Comparison of ENCODE assay signal across 8 mouse cellular contexts in genomic region chr10:19356071-19356583, GRCm38 (mm10). TPM values are rescaled to one million over a fixed set of nuclear protein-coding genes. Genes with fewer than 3 reads are reported as not detected.
A peak's percentile ranks its signal among the peaks of the same experiment; 100 is the strongest.
DNase-seq lines count a peak whose midpoint lies in the region; ATAC-seq and TF ChIP-seq lines count a peak whose summit lies in the region.

Olig3 (plus strand) TSS chr10:19356533.

- H3K27me3 ChIP-seq in liver, embryonic 12.5 days (replicated peaks): peaks cover 98% of the 10 kb centered on the region
- H3K27me3 ChIP-seq in liver, postnatal 0 days (ENCODE audit: insufficient read depth, low read length): peaks cover 93% of the 10 kb centered on the region
- H3K27me3 ChIP-seq in embryonic facial prominence, embryonic 12.5 days: peaks cover 82% of the 10 kb centered on the region
- H3K27me3 ChIP-seq in limb, embryonic 11.5 days (ENCODE audit: control insufficient read depth, insufficient read depth, low read length): peaks cover 83% of the 10 kb centered on the region

- 0 out of 2 replicates have a peak, but pooled peaks cover 3% of the 10 kb centered on the region for H3K4me1 ChIP-seq in liver, embryonic 12.5 days
- H3K4me1 ChIP-seq in liver, postnatal 0 days (ENCODE audit: insufficient read depth): no peaks in the 10 kb centered on the region
- peaks cover 11% of the 10 kb centered on the region; the same call in 1 of the 2 replicates for H3K4me1 ChIP-seq in embryonic facial prominence, embryonic 12.5 days
- H3K4me1 ChIP-seq in limb, embryonic 11.5 days (ENCODE audit: control insufficient read depth, insufficient read depth, low read length): peaks cover 3% of the 10 kb centered on the region; the same call in 1 of the 2 replicates

- H3K27ac ChIP-seq in liver, embryonic 12.5 days: no peak within 1 kb of the TSS
- no peak within 1 kb of the TSS for H3K27ac ChIP-seq in liver, postnatal 0 days (ENCODE audit: low read depth)
- H3K27ac ChIP-seq in embryonic facial prominence, embryonic 12.5 days: no peak within 1 kb of the TSS
- no peak within 1 kb of the TSS for H3K27ac ChIP-seq in limb, embryonic 11.5 days (replicated peaks; ENCODE audit: low read depth, low read length)

- H3K4me2 ChIP-seq in liver, embryonic 12.5 days: peak within 1 kb of the TSS; percentile 14; the same call in 1 of the 2 replicates
- no peak within 1 kb of the TSS for H3K4me2 ChIP-seq in liver, postnatal 0 days (ENCODE audit: low read depth, low read length)
- H3K4me2 ChIP-seq in embryonic facial prominence, embryonic 12.5 days (replicated peaks): peak within 1 kb of the TSS; percentile 28
- peak within 1 kb of the TSS; percentile 21; the same call in 1 of the 2 replicates for H3K4me2 ChIP-seq in limb, embryonic 11.5 days (ENCODE audit: low read depth, severe bottlenecking)

- no peaks in the 10 kb centered on the region for H3K9me3 ChIP-seq in liver, embryonic 12.5 days (replicated peaks)
- no peaks in the 10 kb centered on the region for H3K9me3 ChIP-seq in liver, postnatal 0 days (ENCODE audit: low read length)
- no peaks in the 10 kb centered on the region for H3K9me3 ChIP-seq in embryonic facial prominence, embryonic 12.5 days
- H3K9me3 ChIP-seq in limb, embryonic 11.5 days (ENCODE audit: control insufficient read depth, low read length): no peaks in the 10 kb centered on the region

- H3K4me3 ChIP-seq in liver, embryonic 12.5 days: no peak within 1 kb of the TSS
- no peak within 1 kb of the TSS for H3K4me3 ChIP-seq in liver, postnatal 0 days (ENCODE audit: low read depth, low read length)
- H3K4me3 ChIP-seq in embryonic facial prominence, embryonic 12.5 days: peak within 1 kb of the TSS; percentile 14; the same call in 1 of the 2 replicates
- H3K4me3 ChIP-seq in limb, embryonic 11.5 days (ENCODE audit: low read depth, low read length): no peak within 1 kb of the TSS

- H3K36me3 ChIP-seq in liver, embryonic 12.5 days: no peaks in the 10 kb centered on the region
- no peaks in the 10 kb centered on the region for H3K36me3 ChIP-seq in liver, postnatal 0 days (replicated peaks; ENCODE audit: insufficient read depth, low read length)
- H3K36me3 ChIP-seq in embryonic facial prominence, embryonic 12.5 days: no peaks in the 10 kb centered on the region
- H3K36me3 ChIP-seq in limb, embryonic 11.5 days (ENCODE audit: control insufficient read depth, insufficient read depth, low read length): no peaks in the 10 kb centered on the region

- TF ChIP-seq EP300 in liver, postnatal 0 days (IDR thresholded peaks at IDR 0.05; ENCODE audit: low read depth): no peak

- H3K9ac ChIP-seq in liver, embryonic 12.5 days: no peak within 1 kb of the TSS
- H3K9ac ChIP-seq in liver, postnatal 0 days (replicated peaks): no peak within 1 kb of the TSS
- no peak within 1 kb of the TSS for H3K9ac ChIP-seq in embryonic facial prominence, embryonic 12.5 days
- H3K9ac ChIP-seq in limb, embryonic 11.5 days (ENCODE audit: low read length): no peak within 1 kb of the TSS

- no peak for TF ChIP-seq CTCF in liver, postnatal 0 days (IDR thresholded peaks at IDR 0.05; ENCODE audit: low read depth)

- no peak for DNase-seq in liver, postnatal 0 days
- DNase-seq in limb, embryonic 11.5 days (ENCODE audit: low spot score): peak; percentile 42
- DNase-seq in thymus, postnatal 0 days (ENCODE audit: low spot score): peak; percentile 65
- DNase-seq in adrenal gland, adult 18-20 months (ENCODE audit: low spot score in 2 of 2): no peak
- no peak for DNase-seq in adrenal gland, postnatal 10 days
- no peak for DNase-seq in urinary bladder, adult 18-20 months (ENCODE audit: low spot score in 2 of 2)

- no peak for ATAC-seq in liver, embryonic 12.5 days
- no peak for ATAC-seq in liver, postnatal 0 days
- no peak for ATAC-seq in embryonic facial prominence, embryonic 12.5 days (ENCODE audit: insufficient number of reproducible peaks, insufficient read depth, low FRiP score, low TSS enrichment)
- ATAC-seq in limb, embryonic 11.5 days (ENCODE audit: insufficient number of reproducible peaks, low FRiP score, low TSS enrichment, low read depth): no peak

- under 1% methylated on average over 9 of the region's 9 CpGs for WGBS in liver, embryonic 12.5 days (ENCODE audit: insufficient replicate concordance)
- under 1% methylated on average over 9 of the region's 9 CpGs for WGBS in liver, postnatal 0 days (ENCODE audit: insufficient replicate concordance)
- WGBS in embryonic facial prominence, embryonic 12.5 days: 3% methylated on average over 9 of the region's 9 CpGs
- 1% methylated on average over 9 of the region's 9 CpGs for WGBS in limb, embryonic 11.5 days

RNA-seq across cellular contexts. Expression of gene Olig3, which starts in this region (rescaled TPM):
- not detected in 2 replicates for polyA plus RNA-seq in liver, embryonic 12.5 days (2016; fragmentation: Nextera tagmentation; extraction: Ambion mirVana)
- not detected in 2 replicates for polyA plus RNA-seq in liver, postnatal 0 days (2015; fragmentation: Nextera tagmentation; extraction: Ambion mirVana)
- 0.42 and 1.9 TPM in 2 replicates for polyA plus RNA-seq in embryonic facial prominence, embryonic 12.5 days (2016; fragmentation: Nextera tagmentation; extraction: Ambion mirVana)
- not detected in 2 replicates for polyA plus RNA-seq in limb, embryonic 11.5 days (2014; fragmentation: Nextera tagmentation; extraction: Ambion mirVana)
- polyA plus RNA-seq in thymus, postnatal 0 days (2015; fragmentation: Nextera tagmentation; extraction: Ambion mirVana): 0.09 and 0.29 TPM in 2 replicates
- total RNA-seq in adrenal gland, adult 18-20 months (2021): not detected
- total RNA-seq in adrenal gland, postnatal 10 days (2021): not detected

Comparison
In these comparisons a context has a peak if more than half of its experiments do, and no peak if none do; other contexts are left out.
1. Peak in DNase-seq and H3K4me2 ChIP-seq in limb, embryonic 11.5 days; RNA of the gene not detected or under 1 TPM.
2. Peak in DNase-seq in thymus, postnatal 0 days; RNA of the gene not detected or under 1 TPM.